Mouse (Mus musculus) heart, embryonic 11.5 days (tissue): Measurements from ENCODE around the gene Timp2. TPM values are rescaled to one million over a fixed set of nuclear protein-coding genes. Genes with fewer than 3 reads are reported as not detected.

Source experiments
- ATAC-seq: fragments of 200-750 bp; cut with Nextera tagmentation; replicated peaks from 2 replicates; pipeline ENCODE4 v1.8.0; 2017; ENCODE audit warnings: moderate library complexity; ENCODE audit not compliant: insufficient number of reproducible peaks, low FRiP score, low TSS enrichment
- H3K27ac ChIP-seq: fragments of 300-500 bp; sonication (generic); 2 replicates; pipeline ENCODE4 v1.5.1; 2014; ENCODE audit warnings: mild to moderate bottlenecking, low read depth, low read length
- H3K27me3 ChIP-seq: fragments of 300-500 bp; sonication (generic); 2 replicates; pipeline ENCODE4 v1.6.1; 2014; ENCODE audit warnings: mild to moderate bottlenecking, low read length, mixed read lengths; ENCODE audit not compliant: control insufficient read depth, insufficient read depth
- H3K36me3 ChIP-seq: fragments of 300-500 bp; sonication (generic); 2 replicates; pipeline ENCODE4 v1.6.1; 2014; ENCODE audit warnings: mild to moderate bottlenecking, low read length, moderate library complexity, mixed read lengths; ENCODE audit not compliant: control insufficient read depth, insufficient read depth
- H3K4me1 ChIP-seq: fragments of 300-500 bp; sonication (generic); 2 replicates; pipeline ENCODE4 v1.6.1; 2014; ENCODE audit warnings: low read length; ENCODE audit not compliant: control insufficient read depth, insufficient read depth
- H3K4me2 ChIP-seq: fragments of 300-500 bp; sonication (generic); 2 replicates; pipeline ENCODE4 v1.6.1; 2014; ENCODE audit warnings: mild to moderate bottlenecking, moderate library complexity
- H3K4me3 ChIP-seq: fragments of 300-500 bp; sonication (generic); 2 replicates; pipeline ENCODE4 v1.5.1; 2014; ENCODE audit warnings: low read depth, low read length
- H3K9ac ChIP-seq: fragments of 300-500 bp; sonication (generic); 2 replicates; pipeline ENCODE4 v1.6.1; 2014; ENCODE audit warnings: mild to moderate bottlenecking, low read depth, low read length, moderate library complexity
- H3K9me3 ChIP-seq: fragments of 300-500 bp; sonication (generic); replicated peaks from 2 replicates; pipeline ENCODE4 v1.6.1; 2016; ENCODE audit warnings: low read length; ENCODE audit not compliant: control insufficient read depth
- WGBS: fragments of 180-500 bp; shearing (Covaris S2); extraction: QIAGEN DNeasy Blood & Tissue Kit; methylation state at CpG from one replicate; pipeline ENCODE4 v1.1.7; 2014; ENCODE audit not compliant: insufficient replicate concordance; 5-methylcytosine and 5-hydroxymethylcytosine counted together
- polyA plus RNA-seq: library from polyadenylated mRNA; unstranded; fragments of >200 nt; fragmentation: Nextera tagmentation; extraction: Ambion mirVana; gene quantifications from 2 replicates; pipeline ENCODE4 v1.2.1, GENCODE M21; 2014

Timp2 gene
- polyA plus RNA-seq, 1 experiment from 2014 or later, result 46.0 TPM

GRCm38 (mm10) chr11:118254159-118254951, 101.2 kb downstream of the Timp2 start:
- H3K36me3 ChIP-seq, result peaks cover 21% of the 10 kb centered on the region
- no peak overlapping the region for H3K4me3 ChIP-seq
- no peak overlapping the region for H3K27ac ChIP-seq
- no peak for ATAC-seq
- 66% methylated on average over 15 of the region's 15 CpGs for WGBS
- no peaks in the 10 kb centered on the region for H3K9me3 ChIP-seq
- H3K9ac ChIP-seq, result no peak overlapping the region
- no peak overlapping the region for H3K4me2 ChIP-seq
- no peaks in the 10 kb centered on the region for H3K27me3 ChIP-seq
- peaks cover 7% of the 10 kb centered on the region for H3K4me1 ChIP-seq

GRCm38 (mm10) chr11:118253447-118254158, 101.9 kb downstream of the Timp2 start:
- WGBS, result 87% methylated on average over 7 of the region's 7 CpGs
- no peak for ATAC-seq
- H3K4me2 ChIP-seq, result no peak overlapping the region
- no peak overlapping the region for H3K27ac ChIP-seq
- peaks cover 13% of the 10 kb centered on the region for H3K4me1 ChIP-seq
- peaks cover 14% of the 10 kb centered on the region for H3K36me3 ChIP-seq
- H3K27me3 ChIP-seq, result no peaks in the 10 kb centered on the region
- no peak overlapping the region for H3K4me3 ChIP-seq
- no peak overlapping the region for H3K9ac ChIP-seq
- no peaks in the 10 kb centered on the region for H3K9me3 ChIP-seq

Other genes starting within 250 kb of the Timp2 start
- 0.04 and 0.20 TPM in 2 replicates for gene Dnah17, start 225.1 kb downstream of the Timp2 start, polyA plus RNA-seq
- 10.6 and 12.7 TPM in 2 replicates for gene Cyth1, start 107.1 kb downstream of the Timp2 start, polyA plus RNA-seq
- gene Usp36, start 65.5 kb downstream of the Timp2 start, polyA plus RNA-seq, result 10.7 and 11.1 TPM in 2 replicates
- gene Cep295nl, start 13.2 kb downstream of the Timp2 start, polyA plus RNA-seq, result 0.18 and 0.31 TPM in 2 replicates
- gene Lgals3bp, start 46.4 kb upstream of the Timp2 start, polyA plus RNA-seq, result 3.1 and 3.8 TPM in 2 replicates
- gene Cant1, start 63.3 kb upstream of the Timp2 start, polyA plus RNA-seq, result 16.0 and 17.1 TPM in 2 replicates
- gene C1qtnf1, start 72.5 kb upstream of the Timp2 start, polyA plus RNA-seq, result 2.7 and 4.2 TPM in 2 replicates
- 3.9 and 4.3 TPM in 2 replicates for gene Engase, start 121.1 kb upstream of the Timp2 start, polyA plus RNA-seq